Mouse (Mus musculus) MEL (cell line): ENCODE measurements at regions not wholly inside any gene's neighbourhood (a gene's known extent, or its start where the extent isn't known, plus 50 kb on each side); places are given as distances from the start of the nearest gene placed in this dataset.
"Not testable (repeated sequence)": the region's sequence is repeated elsewhere in the genome, so short reads cannot be mapped to it uniquely, and the experiment has no call there.

Experiments
- DNase-seq: peaks from one replicate; pipeline ENCODE4 v3.0.0; 2011; ENCODE audit warnings: low read depth, low spot score
- H3K27ac ChIP-seq: 2 replicates; pipeline ENCODE4 v1.5.1; 2012; ENCODE audit warnings: low read depth, mild to moderate bottlenecking, control low read depth, low read length, moderate library complexity; ENCODE audit not compliant: control insufficient read depth
- H3K27me3 ChIP-seq, 2 experiments: fragments of 150-350 bp in 1 of 2; sonication (generic) in 1 of 2; 2 replicates each; pipeline ENCODE4 v1.6.1; 2012; ENCODE audit warnings: low read length in 2 of 2, mild to moderate bottlenecking in 2 of 2, improper control_type of control experiment in 1 of 2, moderate library complexity in 1 of 2; ENCODE audit not compliant: insufficient read depth in 2 of 2, control insufficient read depth in 1 of 2
- H3K36me3 ChIP-seq, 2 experiments: 2 replicates each; pipeline ENCODE4 v1.6.1; 2012 to 2014; ENCODE audit warnings: low read length in 2 of 2, improper control_type of control experiment in 1 of 2, inconsistent platforms in 1 of 2, mild to moderate bottlenecking in 1 of 2; ENCODE audit not compliant: insufficient read depth in 2 of 2, control insufficient read depth in 1 of 2
- H3K4me1 ChIP-seq, 2 experiments: fragments of 150-350 bp in 1 of 2; sonication (generic) in 1 of 2; 2 replicates each; pipeline ENCODE4 v1.6.1; 2012; ENCODE audit warnings: low read length in 2 of 2, improper control_type of control experiment in 1 of 2, mild to moderate bottlenecking in 1 of 2; ENCODE audit not compliant: insufficient read depth in 2 of 2, control insufficient read depth in 1 of 2
- H3K4me3 ChIP-seq, 2 experiments: fragments of 150-350 bp in 1 of 2; sonication (generic) in 1 of 2; 2 replicates each; pipeline ENCODE4 v1.5.1; 2012; ENCODE audit warnings: low read depth in 2 of 2, low read length in 2 of 2, mild to moderate bottlenecking in 2 of 2, moderate library complexity in 2 of 2, control low read depth in 1 of 2, improper control_type of control experiment in 1 of 2; ENCODE audit not compliant: control insufficient read depth in 1 of 2, insufficient read depth in 1 of 2
- H3K79me2 ChIP-seq: 2 replicates; pipeline ENCODE4 v1.6.1; 2012; ENCODE audit warnings: mild to moderate bottlenecking, low read length, moderate library complexity; ENCODE audit not compliant: control insufficient read depth, poor library complexity, insufficient read depth
- H3K9ac ChIP-seq: 2 replicates; pipeline ENCODE4 v1.6.1; 2012; ENCODE audit warnings: low read depth, mild to moderate bottlenecking, control low read depth, low read length, moderate library complexity; ENCODE audit not compliant: control insufficient read depth, poor library complexity, severe bottlenecking
- H3K9me3 ChIP-seq: fragments of 150-350 bp; sonication (generic); replicated peaks from 2 replicates; pipeline ENCODE4 v1.6.1; 2012; ENCODE audit warnings: mild to moderate bottlenecking, low read length, improper control_type of control experiment, moderate library complexity; ENCODE audit not compliant: insufficient read depth
- CHD1 ChIP-seq: IDR thresholded peaks from 2 replicates; pipeline ENCODE4 v1.6.1; 2012; ENCODE audit warnings: low read depth, mild to moderate bottlenecking, inconsistent platforms, low read length, improper control_type of control experiment
- CTCF ChIP-seq, 3 experiments: IDR thresholded peaks in 2 of 3; conservative IDR thresholded peaks in 1 of 3; 2 replicates each; pipeline ENCODE4 v1.5.1; 2011 to 2012; ENCODE audit warnings: low read length in 3 of 3, low read depth in 2 of 3, mild to moderate bottlenecking in 2 of 3, improper control_type of control experiment in 1 of 3, inconsistent platforms in 1 of 3, mixed read lengths in 1 of 3, moderate library complexity in 1 of 3; ENCODE audit not compliant: control insufficient read depth in 1 of 3, insufficient read depth in 1 of 3, poor library complexity in 1 of 3, severe bottlenecking in 1 of 3
- EP300 ChIP-seq, 2 experiments: IDR thresholded peaks; 2 replicates each; pipeline ENCODE4 v1.6.1; 2011; ENCODE audit warnings: improper control_type of control experiment in 2 of 2, low read length in 2 of 2, low read depth in 1 of 2, mild to moderate bottlenecking in 1 of 2
- GATA1 ChIP-seq: IDR thresholded peaks from 2 replicates; pipeline ENCODE4 v1.6.1; 2011; ENCODE audit warnings: low read depth, low read length, improper control_type of control experiment
- HCFC1 ChIP-seq: IDR thresholded peaks from 2 replicates; pipeline ENCODE4 v1.6.1; 2012; ENCODE audit warnings: low read depth, mild to moderate bottlenecking, inconsistent platforms, low read length, improper control_type of control experiment, moderate library complexity
- KAT2A ChIP-seq: conservative IDR thresholded peaks from 2 replicates; pipeline ENCODE4 v1.6.1; 2012; ENCODE audit warnings: low read depth, low read length, improper control_type of control experiment, inconsistent platforms
- MAFK ChIP-seq: IDR thresholded peaks from 2 replicates; pipeline ENCODE4 v1.6.1; 2011; ENCODE audit warnings: low read depth, mild to moderate bottlenecking, low read length, improper control_type of control experiment, borderline replicate concordance
- MAZ ChIP-seq: IDR thresholded peaks from 2 replicates; pipeline ENCODE4 v1.6.1; 2012; ENCODE audit warnings: low read depth, mild to moderate bottlenecking, inconsistent platforms, low read length, improper control_type of control experiment
- NELFE ChIP-seq: IDR thresholded peaks from 2 replicates; pipeline ENCODE4 v1.6.1; 2011; ENCODE audit warnings: low read depth, low read length, improper control_type of control experiment
- POLR2A ChIP-seq, 2 experiments: IDR thresholded peaks; 2 replicates each; pipeline ENCODE4 v1.6.1; 2011 to 2012; ENCODE audit warnings: low read length in 2 of 2, mild to moderate bottlenecking in 2 of 2, control low read depth in 1 of 2, improper control_type of control experiment in 1 of 2, low read depth in 1 of 2, moderate library complexity in 1 of 2; ENCODE audit not compliant: control insufficient read depth in 1 of 2, insufficient read depth in 1 of 2, poor library complexity in 1 of 2
- POLR2AphosphoS5 ChIP-seq: IDR thresholded peaks from 2 replicates; pipeline ENCODE4 v1.6.1; 2012; ENCODE audit warnings: low read depth, borderline replicate concordance, mild to moderate bottlenecking, inconsistent platforms, low read length, moderate library complexity, mixed read lengths
- RAD21 ChIP-seq: IDR thresholded peaks from 2 replicates; pipeline ENCODE4 v1.6.1; 2011; ENCODE audit warnings: mild to moderate bottlenecking, low read depth, low read length, improper control_type of control experiment
- SMC3 ChIP-seq: IDR thresholded peaks from 2 replicates; pipeline ENCODE4 v1.6.1; 2011; ENCODE audit warnings: low read depth, low read length, improper control_type of control experiment
- TAL1 ChIP-seq: IDR thresholded peaks from 2 replicates; pipeline ENCODE4 v1.6.1; 2012; ENCODE audit warnings: mild to moderate bottlenecking, inconsistent platforms, low read length, moderate library complexity, mixed read lengths
- TBP ChIP-seq: IDR thresholded peaks from 2 replicates; pipeline ENCODE4 v1.8.0; 2011; ENCODE audit warnings: low read depth, low read length, improper control_type of control experiment
- UBTF ChIP-seq: IDR thresholded peaks from 2 replicates; pipeline ENCODE4 v1.6.1; 2012; ENCODE audit warnings: low read depth, mild to moderate bottlenecking, inconsistent platforms, low read length, improper control_type of control experiment, moderate library complexity, borderline replicate concordance; ENCODE audit not compliant: insufficient read depth
- USF1 ChIP-seq: IDR thresholded peaks from 2 replicates; pipeline ENCODE4 v1.6.1; 2014; ENCODE audit warnings: low read depth, mild to moderate bottlenecking, inconsistent platforms, low read length, improper control_type of control experiment, moderate library complexity
- ZC3H11A ChIP-seq: IDR thresholded peaks from 2 replicates; pipeline ENCODE4 v1.6.1; 2012; ENCODE audit warnings: low read depth, mild to moderate bottlenecking, inconsistent platforms, low read length, improper control_type of control experiment
- ZMIZ1 ChIP-seq: IDR thresholded peaks from 2 replicates; pipeline ENCODE4 v1.6.1; 2012; ENCODE audit warnings: low read depth, mild to moderate bottlenecking, inconsistent platforms, low read length, improper control_type of control experiment, moderate library complexity

DNA sequence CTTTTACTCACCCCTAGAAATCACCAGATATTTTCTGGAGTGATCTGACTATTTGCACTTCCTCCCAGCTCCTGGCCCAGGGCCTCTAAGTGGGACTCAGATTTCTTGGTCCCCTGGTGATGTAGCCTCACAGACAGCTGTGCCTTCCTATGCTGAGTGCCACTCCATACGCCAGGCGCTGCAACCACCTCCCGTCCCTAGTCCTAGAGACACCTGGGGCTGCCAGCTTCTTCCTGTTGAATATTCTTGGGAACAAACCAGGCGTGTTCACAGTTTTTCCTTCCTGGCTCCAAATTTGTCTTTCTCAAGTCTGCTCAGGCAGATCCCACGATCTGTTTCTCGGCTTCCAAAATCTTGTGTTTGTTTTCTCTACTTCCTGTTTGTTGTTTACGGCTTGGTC is 160.2 kb downstream of the Kif26a start:
- H3K36me3 ChIP-seq = no peaks in the 10 kb centered on the region
- H3K4me1 ChIP-seq = no peaks in the 10 kb centered on the region
- no peaks in the 10 kb centered on the region for H3K79me2 ChIP-seq
- H3K9ac ChIP-seq = no peak overlapping the region
- no peaks in the 10 kb centered on the region for H3K9me3 ChIP-seq
- TF ChIP-seq TAL1 (no peak), EP300 (IDR thresholded peaks at IDR 0.05; ENCODE audit: low read depth in 1 of 2, low read length in 2 of 2) (no peak), ZMIZ1 (no peak), MAZ (no peak), HCFC1 (no peak), MAFK (no peak), POLR2AphosphoS5 (no peak), POLR2A (IDR thresholded peaks at IDR 0.05; ENCODE audit: control insufficient read depth in 1 of 2, insufficient read depth in 1 of 2, low read depth in 1 of 2, low read length in 2 of 2, poor library complexity in 1 of 2) (no peak), GATA1 (no peak), ZC3H11A (no peak), NELFE (no peak), KAT2A (no peak), USF1 (no peak), CHD1 (no peak)
- H3K4me3 ChIP-seq = no peak overlapping the region
- DNase-seq = no peak
- H3K27me3 ChIP-seq = no peaks in the 10 kb centered on the region
- H3K27ac ChIP-seq = no peak overlapping the region

- TF ChIP-seq ZC3H11A (peak; percentile 49; the same call in 1 of the 2 replicates), UBTF (no peak), RAD21 (peak; percentile 46), TBP (no peak), CTCF (IDR thresholded peaks at IDR 0.05 in 2 of 3, conservative IDR thresholded peaks at IDR 0.05 in 1 of 3; ENCODE audit: control insufficient read depth in 1 of 3, insufficient read depth in 1 of 3, low read depth in 2 of 3, low read length in 3 of 3, poor library complexity in 1 of 3, severe bottlenecking in 1 of 3) (peak; percentile 39 to 55 (median 40)), KAT2A (no peak), POLR2AphosphoS5 (no peak), SMC3 (peak; percentile 58)
- Histone ChIP-seq H3K27ac (no peak overlapping the region), H3K4me1 (peaks cover 0 to 3% of the 10 kb centered on the region in 2 experiments; a peak in 1 of 4 replicates), H3K79me2 (no peaks in the 10 kb centered on the region), H3K27me3 (no peaks in the 10 kb centered on the region), H3K36me3 (no peaks in the 10 kb centered on the region), H3K4me3 (no peak overlapping the region), H3K9me3 (no peaks in the 10 kb centered on the region), H3K9ac (no peak overlapping the region)
- peak; percentile 41 for DNase-seq
Observed at GRCm38 (mm10) chr12:112308016-112308415, 162.0 kb downstream of the Kif26a start.

DNA sequence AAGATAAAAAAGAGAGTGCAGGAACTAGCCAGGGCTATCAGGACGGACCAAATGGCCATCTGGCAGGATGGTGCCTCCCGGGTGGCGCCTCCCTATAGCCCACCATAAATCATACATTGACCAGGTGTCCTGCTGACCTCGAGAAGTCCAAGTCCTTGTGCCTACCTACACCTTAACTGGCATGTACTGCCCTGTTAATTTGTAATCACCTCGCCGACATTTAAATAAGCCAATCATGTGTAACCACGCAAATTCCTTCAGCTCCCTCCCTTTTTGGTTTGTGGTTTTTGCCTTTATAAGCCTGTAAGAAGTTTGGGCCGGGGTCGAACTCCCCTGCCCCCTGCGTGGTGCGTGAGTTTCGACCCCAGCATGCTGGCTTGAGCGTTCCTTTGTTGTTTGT is 163.1 kb downstream of the Kif26a start:
- not testable (repeated sequence) for H3K79me2 ChIP-seq, H3K9me3 ChIP-seq, DNase-seq, H3K9ac ChIP-seq, H3K4me1 ChIP-seq, H3K27me3 ChIP-seq, H3K4me3 ChIP-seq, H3K36me3 ChIP-seq, H3K27ac ChIP-seq
